Mouse (Mus musculus) duodenum, adult 2 months (tissue): ENCODE data around the gene Naa35. TPM values are rescaled to one million over a fixed set of nuclear protein-coding genes. Genes with fewer than 3 reads are reported as not detected.

Experiments
- polyA plus RNA-seq: library from polyadenylated mRNA; depleted of rRNA; stranded (reverse); fragments of >200 nt; gene quantifications from 2 replicates; pipeline ENCODE4 v1.2.3, GENCODE M21; 2012; ENCODE audit warnings: low replicate concordance; rRNA removed

Naa35 gene
- 18.1 and 18.3 TPM in 2 replicates for polyA plus RNA-seq

GRCm38 (mm10) chr13:59584947-59585647, at the start of gene Naa35, which contains the start of gene Agtpbp1:
Naa35 (plus strand) TSS chr13:59585259.
Agtpbp1 (minus strand) TSS chr13:59585227.

GRCm38 (mm10) chr13:59675151-59676011, 90.3 kb downstream of the Naa35 start, which contains the start of gene Golm1:
Golm1 (minus strand) TSS chr13:59675811.

Other genes starting within 250 kb of the Naa35 start
- 1.5 and 2.3 TPM in 2 replicates for gene Agtpbp1, start within 50 bp of the Naa35 start, polyA plus RNA-seq
- gene Golm1, start 90.6 kb downstream of the Naa35 start, polyA plus RNA-seq = 13.5 and 39.8 TPM in 2 replicates
- not detected in 2 replicates for gene 4921517D22Rik, start 108.8 kb downstream of the Naa35 start, polyA plus RNA-seq
- not detected in 2 replicates for gene Spata31d1a, start 125.1 kb downstream of the Naa35 start, polyA plus RNA-seq
- gene Spata31d1b, start 127.0 kb downstream of the Naa35 start, polyA plus RNA-seq = not detected in 2 replicates
- gene Spata31d1d, start 146.5 kb downstream of the Naa35 start, polyA plus RNA-seq = not detected in 2 replicates
- 0.04 TPM in 1 of 2 replicates, not detected in the other for gene 1700014D04Rik, start 161.5 kb downstream of the Naa35 start, polyA plus RNA-seq
- gene Isca1, start 184.6 kb downstream of the Naa35 start, polyA plus RNA-seq = 44.8 and 51.4 TPM in 2 replicates
- not detected in 2 replicates for gene Gm49354, start 197.0 kb downstream of the Naa35 start, polyA plus RNA-seq
- 10.8 and 15.2 TPM in 2 replicates for gene Tut7, start 237.9 kb downstream of the Naa35 start, polyA plus RNA-seq